Mouse (Mus musculus) embryonic facial prominence, embryonic 10.5 days (tissue): ENCODE data around the gene Grid2ip. TPM values are rescaled to one million over a fixed set of nuclear protein-coding genes. Genes with fewer than 3 reads are reported as not detected.
A peak's percentile ranks its signal among the peaks of the same experiment; 100 is the strongest.

Experiments used
- DNase-seq: peaks from one replicate; pipeline ENCODE4 v3.0.0-alpha.2; 2017; ENCODE audit warnings: low spot score
- H3K27ac ChIP-seq: fragments of 300-500 bp; sonication (generic); replicated peaks from 2 replicates; pipeline ENCODE4 v1.5.1; 2016; ENCODE audit warnings: mild to moderate bottlenecking
- H3K27me3 ChIP-seq: fragments of 300-500 bp; sonication (generic); replicated peaks from 2 replicates; pipeline ENCODE4 v1.6.1; 2016; ENCODE audit warnings: low read depth, mild to moderate bottlenecking; ENCODE audit not compliant: poor library complexity, severe bottlenecking
- H3K36me3 ChIP-seq: fragments of 300-500 bp; sonication (generic); replicated peaks from 2 replicates; pipeline ENCODE4 v1.6.1; 2016; ENCODE audit warnings: mild to moderate bottlenecking, moderate library complexity
- H3K4me1 ChIP-seq: fragments of 300-500 bp; sonication (generic); 2 replicates; pipeline ENCODE4 v1.6.1; 2016
- H3K4me3 ChIP-seq: fragments of 300-500 bp; sonication (generic); 2 replicates; pipeline ENCODE4 v1.5.1; 2016; ENCODE audit warnings: mild to moderate bottlenecking, moderate library complexity
- H3K9me3 ChIP-seq: fragments of 300-500 bp; sonication (generic); 2 replicates; pipeline ENCODE4 v1.6.1; 2016; ENCODE audit warnings: mild to moderate bottlenecking
- WGBS: fragments of 180-500 bp; shearing (Covaris S2); methylation state at CpG from one replicate; pipeline ENCODE4 v1.1.7; 2016; 5-methylcytosine and 5-hydroxymethylcytosine counted together
- polyA plus RNA-seq: library from polyadenylated mRNA; unstranded; fragments of >200 nt; fragmentation: Nextera tagmentation; extraction: Ambion mirVana; gene quantifications from 2 replicates; pipeline ENCODE4 v1.2.1, GENCODE M21; 2016

Grid2ip gene
- polyA plus RNA-seq, result 0.09 and 0.14 TPM in 2 replicates

GRCm38 (mm10) chr5:143356686-143357388 is at the start of gene Grid2ip:
TSS of gene Grid2ip (plus strand) at chr5:143357338.
- peaks cover 61% of the 10 kb centered on the region for H3K27me3 ChIP-seq
- 14% methylated on average over 17 of the region's 17 CpGs for WGBS
- H3K27ac ChIP-seq, result peak within 1 kb of the TSS; percentile 19; the same call in 1 of the 2 replicates
- H3K4me1 ChIP-seq, result peaks cover 19% of the 10 kb centered on the region
- DNase-seq, result peak; percentile 54
- peak within 1 kb of the TSS; percentile 48 for H3K4me3 ChIP-seq
- H3K36me3 ChIP-seq, result no peaks in the 10 kb centered on the region
- H3K9me3 ChIP-seq, result peaks cover 3% of the 10 kb centered on the region; the same call in 1 of the 2 replicates

GRCm38 (mm10) chr5:143308825-143309224 is 48.3 kb upstream of the Grid2ip start:
- no peak overlapping the region for H3K27ac ChIP-seq
- peaks cover 99% of the 10 kb centered on the region for H3K36me3 ChIP-seq
- no peaks in the 10 kb centered on the region for H3K27me3 ChIP-seq
- H3K4me1 ChIP-seq, result peaks cover 14% of the 10 kb centered on the region
- no peak overlapping the region for H3K4me3 ChIP-seq
- no peaks in the 10 kb centered on the region for H3K9me3 ChIP-seq
- DNase-seq, result no peak
- 95% methylated on average over 5 of the region's 5 CpGs for WGBS

GRCm38 (mm10) chr5:143309916-143310315 is 47.2 kb upstream of the Grid2ip start:
- Histone ChIP-seq H3K4me3 (no peak overlapping the region), H3K4me1 (peaks cover 19% of the 10 kb centered on the region), H3K36me3 (peaks cover 88% of the 10 kb centered on the region), H3K27ac (no peak overlapping the region), H3K9me3 (no peaks in the 10 kb centered on the region), H3K27me3 (no peaks in the 10 kb centered on the region)
- no peak for DNase-seq
- WGBS, result 96% methylated on average over 7 of the region's 7 CpGs

- 77% methylated on average over 8 of the region's 8 CpGs for WGBS
- H3K36me3 ChIP-seq, result peaks cover 79% of the 10 kb centered on the region
- peak; percentile 84 for DNase-seq
- H3K27me3 ChIP-seq, result no peaks in the 10 kb centered on the region
- H3K4me3 ChIP-seq, result peak overlapping the region; percentile 23; the same call in 1 of the 2 replicates
- peaks cover 24% of the 10 kb centered on the region for H3K4me1 ChIP-seq
- no peaks in the 10 kb centered on the region for H3K9me3 ChIP-seq
- H3K27ac ChIP-seq, result no peak overlapping the region
These were observed 45.3 kb upstream of the Grid2ip start for GRCm38 (mm10) chr5:143311886-143312285.

GRCm38 (mm10) chr5:143314183-143314729 is 42.9 kb upstream of the Grid2ip start:
- H3K4me3 ChIP-seq, result peak overlapping the region; percentile 70
- H3K27me3 ChIP-seq, result no peaks in the 10 kb centered on the region
- H3K27ac ChIP-seq, result peak overlapping the region; percentile 98
- peaks cover 79% of the 10 kb centered on the region for H3K36me3 ChIP-seq
- H3K4me1 ChIP-seq, result peaks cover 24% of the 10 kb centered on the region
- H3K9me3 ChIP-seq, result no peaks in the 10 kb centered on the region
- peak; percentile 47 for DNase-seq
- 4% methylated on average over 16 of the region's 16 CpGs for WGBS

- H3K36me3 ChIP-seq, result peaks cover 79% of the 10 kb centered on the region
- H3K27me3 ChIP-seq, result no peaks in the 10 kb centered on the region
- peaks cover 24% of the 10 kb centered on the region for H3K4me1 ChIP-seq
- no peaks in the 10 kb centered on the region for H3K9me3 ChIP-seq
- peak within 1 kb of the TSS; percentile 98 for H3K27ac ChIP-seq
- peak within 1 kb of the TSS; percentile 70 for H3K4me3 ChIP-seq
- DNase-seq, result peak; percentile 93
- under 1% methylated on average over 101 of the region's 101 CpGs for WGBS
These were observed 42.2 kb upstream of the Grid2ip start, which contains the start of gene E130309D02Rik for GRCm38 (mm10) chr5:143314730-143315513. TSS of gene E130309D02Rik (minus strand) at chr5:143315360.

- no peaks in the 10 kb centered on the region for H3K9me3 ChIP-seq
- peak overlapping the region; percentile 70 for H3K4me3 ChIP-seq
- WGBS, result 11% methylated on average over 8 of the region's 8 CpGs
- peaks cover 24% of the 10 kb centered on the region for H3K4me1 ChIP-seq
- H3K36me3 ChIP-seq, result peaks cover 79% of the 10 kb centered on the region
- H3K27ac ChIP-seq, result peak overlapping the region; percentile 98
- no peak for DNase-seq
- H3K27me3 ChIP-seq, result no peaks in the 10 kb centered on the region
These were observed 41.6 kb upstream of the Grid2ip start for GRCm38 (mm10) chr5:143315514-143315888.

GRCm38 (mm10) chr5:143316605-143317287 is 40.4 kb upstream of the Grid2ip start:
- Histone ChIP-seq H3K9me3 (no peaks in the 10 kb centered on the region), H3K27ac (no peak overlapping the region), H3K36me3 (peaks cover 79% of the 10 kb centered on the region), H3K4me1 (peaks cover 21% of the 10 kb centered on the region), H3K4me3 (no peak overlapping the region), H3K27me3 (no peaks in the 10 kb centered on the region)
- DNase-seq, result no peak
- 88% methylated on average over 5 of the region's 5 CpGs for WGBS

- no peak for DNase-seq
- WGBS, result 85% methylated on average over 8 of the region's 8 CpGs
These were observed 39.9 kb upstream of the Grid2ip start for GRCm38 (mm10) chr5:143317288-143317610.

GRCm38 (mm10) chr5:143328690-143329495 is 28.2 kb upstream of the Grid2ip start, which contains the start of gene Zdhhc4:
TSS of gene Zdhhc4 (minus strand) at chr5:143329256.
- WGBS, result under 1% methylated on average over 57 of the region's 57 CpGs

More at GRCm38 (mm10) chr5:143317288-143317610, 39.9 kb upstream of the Grid2ip start:
- Histone ChIP-seq H3K27me3 (no peaks in the 10 kb centered on the region), H3K4me1 (peaks cover 21% of the 10 kb centered on the region), H3K9me3 (no peaks in the 10 kb centered on the region), H3K4me3 (no peak overlapping the region), H3K27ac (no peak overlapping the region), H3K36me3 (peaks cover 79% of the 10 kb centered on the region)

GRCm38 (mm10) chr5:143333872-143334271 is 23.3 kb upstream of the Grid2ip start:
- WGBS, result 16% methylated on average over 5 of the region's 5 CpGs

More at GRCm38 (mm10) chr5:143328690-143329495, 28.2 kb upstream of the Grid2ip start, which contains the start of gene Zdhhc4:
- Histone ChIP-seq H3K9me3 (no peaks in the 10 kb centered on the region), H3K36me3 (peaks cover 36% of the 10 kb centered on the region), H3K27me3 (no peaks in the 10 kb centered on the region), H3K4me1 (peaks cover 20% of the 10 kb centered on the region), H3K27ac (peak within 1 kb of the TSS; percentile 86), H3K4me3 (peak within 1 kb of the TSS; percentile 94)
- DNase-seq, result peak; percentile 91

More at GRCm38 (mm10) chr5:143333872-143334271, 23.3 kb upstream of the Grid2ip start:
- Histone ChIP-seq H3K4me3 (no peak overlapping the region), H3K36me3 (no peaks in the 10 kb centered on the region), H3K27me3 (no peaks in the 10 kb centered on the region), H3K27ac (no peak overlapping the region), H3K4me1 (peaks cover 7% of the 10 kb centered on the region), H3K9me3 (no peaks in the 10 kb centered on the region)
- DNase-seq, result peak; percentile 71
